Mouse (Mus musculus) frontal cortex, postnatal 14 days (tissue): ENCODE results near the gene Rere.
"Not testable (repeated sequence)": the region's sequence is repeated elsewhere in the genome, so short reads cannot be mapped to it uniquely, and the experiment has no call there.

Source experiments
- DNase-seq, 2 experiments: peaks; one replicate each; pipeline ENCODE4 v3.0.0; 2022; ENCODE audit warnings: low spot score in 2 of 2

Rere gene

DNA sequence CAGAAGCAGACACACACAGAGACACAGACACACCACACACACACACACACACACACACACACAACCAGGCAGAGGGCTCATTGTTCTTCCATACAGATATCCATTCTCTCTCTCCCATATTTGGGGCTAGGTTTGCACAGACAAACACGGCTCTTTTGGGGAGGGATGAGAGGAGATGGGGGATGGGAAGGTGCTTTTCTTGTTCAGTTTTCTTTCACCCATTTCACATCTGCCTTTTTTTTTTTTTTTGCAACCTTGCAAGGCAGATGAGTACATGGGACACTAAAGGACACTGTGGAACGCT, 1.8 kb downstream of the Rere start:
- DNase-seq = no peak

DNA sequence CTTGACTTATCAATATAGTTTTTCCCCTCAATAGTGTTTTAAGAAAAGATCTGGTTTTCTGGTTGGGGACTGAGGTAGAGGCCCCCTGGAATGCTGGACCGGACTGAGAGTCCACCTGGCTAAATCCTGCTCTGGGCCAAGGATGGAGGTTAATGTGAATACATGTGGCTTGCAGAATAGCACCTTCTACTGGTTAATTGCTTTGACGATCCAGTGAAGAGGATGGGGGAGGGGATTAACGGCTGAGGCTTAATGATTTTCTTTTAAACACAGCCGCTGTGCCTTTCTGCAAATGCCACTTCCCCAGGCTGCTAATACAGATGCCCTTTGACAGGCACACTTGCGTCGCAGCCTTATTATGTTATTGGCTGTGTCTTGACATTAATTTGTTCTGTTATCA, 2.5 kb downstream of the Rere start:
- no peak for DNase-seq

DNA sequence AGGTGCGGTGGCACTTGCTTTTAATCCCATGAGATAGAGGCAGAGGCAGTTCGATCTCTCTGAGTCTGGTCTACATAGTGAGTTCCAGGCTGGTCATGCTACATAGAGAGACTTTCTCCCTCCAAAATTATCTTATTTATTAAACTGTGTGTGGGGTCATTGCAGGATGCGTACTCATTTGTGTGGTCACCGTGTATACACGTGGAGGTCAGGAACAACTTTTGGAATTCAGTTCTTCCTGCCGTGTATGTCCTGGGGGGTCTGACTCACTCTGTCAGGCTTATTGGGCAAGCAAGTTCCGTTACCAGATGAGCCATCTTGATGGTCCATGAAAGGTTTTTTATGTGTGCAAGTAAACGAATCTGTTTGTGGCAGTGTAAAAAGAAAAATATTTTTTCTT, 5.5 kb downstream of the Rere start:
- no peak for DNase-seq

DNA sequence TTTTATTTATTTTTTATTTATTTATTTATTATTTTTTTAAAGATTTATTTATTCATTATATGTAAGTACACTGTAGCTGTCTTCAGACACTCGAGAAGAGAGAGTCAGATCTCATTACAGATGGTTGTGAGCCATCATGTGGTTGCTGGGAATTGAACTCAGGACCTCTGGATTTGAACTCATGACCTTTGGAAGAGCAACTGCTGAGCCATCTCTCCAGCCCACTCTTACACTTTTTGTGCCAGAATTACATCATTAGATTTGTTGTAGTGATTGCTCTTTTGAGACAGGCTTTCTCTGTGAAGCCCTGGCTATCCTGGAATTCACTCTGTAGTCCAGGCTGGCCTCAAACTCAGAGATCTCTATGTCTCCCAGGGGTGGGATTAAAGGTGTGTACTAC, 6.0 kb downstream of the Rere start:
- DNase-seq = not testable (repeated sequence)

DNA sequence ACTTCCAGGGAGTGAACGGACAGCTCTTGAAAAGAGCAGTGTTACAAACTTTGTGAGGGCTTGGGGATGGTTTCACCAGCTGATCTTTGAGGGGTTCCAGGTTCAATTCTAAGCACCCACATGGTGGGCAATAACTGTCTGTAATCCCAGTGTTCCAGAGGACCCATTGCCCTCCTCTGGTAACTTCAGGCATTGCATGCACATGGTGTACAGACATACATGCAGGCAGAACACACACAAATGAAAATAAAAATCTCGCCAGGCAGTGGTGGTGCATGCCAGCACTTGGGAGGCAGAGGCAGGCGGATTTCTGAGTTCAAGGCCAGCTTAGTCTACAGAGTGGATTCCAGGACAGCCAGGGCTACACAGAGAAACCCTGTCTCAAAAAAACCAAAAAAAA, 10.5 kb downstream of the Rere start:
- DNase-seq = no peak

DNA sequence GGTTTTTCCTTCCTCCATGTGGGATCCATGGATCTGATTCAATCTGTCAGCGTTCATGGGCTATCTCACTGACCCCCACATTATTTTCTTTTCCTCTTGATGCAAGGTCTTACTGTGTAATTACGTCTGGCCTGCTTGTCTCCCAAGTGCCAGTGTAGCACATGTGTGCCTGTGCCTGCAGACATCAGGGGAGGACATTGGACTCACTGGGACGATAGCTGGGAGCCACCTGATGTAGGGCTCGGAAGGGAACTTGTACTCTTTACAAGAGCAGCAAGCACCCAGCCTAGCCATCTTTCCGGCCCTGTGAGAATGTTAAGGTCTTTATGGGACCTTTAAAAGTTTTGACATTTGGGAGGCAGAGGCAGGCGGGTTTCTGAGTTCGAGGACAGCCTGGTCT, 13.4 kb downstream of the Rere start:
- no peak for DNase-seq

DNA sequence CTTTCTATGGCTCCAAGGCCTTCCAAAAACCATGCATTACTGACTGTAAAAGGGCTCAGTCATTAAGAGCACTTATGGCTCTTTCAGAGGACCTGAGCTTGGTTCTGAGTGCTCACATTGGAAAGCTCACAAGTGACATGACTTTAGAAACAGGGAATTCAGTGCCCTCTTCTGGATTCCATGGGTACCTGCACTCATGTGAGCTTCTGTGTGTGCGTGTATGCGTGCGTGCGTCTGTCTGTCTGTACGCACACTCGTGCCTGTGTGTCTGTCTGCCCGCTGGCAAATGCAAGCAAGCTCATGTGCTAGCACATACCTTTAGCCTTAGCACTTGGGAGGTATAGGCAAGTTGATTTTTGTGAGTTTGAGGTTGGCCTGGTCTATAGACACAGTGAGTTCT, 14.5 kb downstream of the Rere start:
- DNase-seq = no peak

DNA sequence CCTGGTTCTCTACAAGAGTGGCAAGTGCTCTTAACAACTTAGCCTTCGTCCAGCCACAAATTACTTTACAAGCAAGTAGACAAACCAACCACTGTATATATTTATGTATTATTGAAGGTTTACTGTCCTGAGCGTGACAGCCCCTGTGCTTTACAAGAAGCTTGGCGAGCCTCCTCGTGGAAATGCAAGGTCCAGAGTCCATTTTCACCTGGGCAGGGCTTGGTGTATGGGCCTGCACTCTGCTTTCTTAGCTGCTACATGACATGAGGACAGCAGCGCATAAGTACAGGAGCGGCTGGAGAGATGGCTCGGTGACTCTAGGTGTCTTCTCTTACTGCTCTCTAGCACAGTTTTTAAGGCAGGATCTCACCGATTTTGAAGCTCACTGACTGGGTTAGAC, 21.3 kb downstream of the Rere start:
- no peak for DNase-seq

DNA sequence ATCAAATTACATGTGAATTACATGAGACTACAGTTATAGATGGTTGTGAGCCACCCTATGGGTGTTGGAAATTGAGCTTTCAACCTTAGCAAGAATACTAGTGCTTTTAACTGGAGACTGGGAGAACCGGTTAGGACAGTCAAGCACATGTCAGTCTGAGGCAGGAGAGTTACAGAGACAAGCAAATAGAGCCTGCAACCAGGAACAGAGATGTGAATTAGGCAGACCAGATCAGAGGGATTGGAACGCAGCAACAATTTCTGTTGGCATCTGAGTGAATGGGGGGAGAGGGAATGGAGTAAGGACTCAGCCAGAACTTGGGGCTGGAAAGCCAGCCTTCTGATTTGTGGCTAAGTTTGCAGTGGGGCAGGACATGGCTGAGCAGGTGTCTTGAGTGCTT, 25.3 kb downstream of the Rere start:
- DNase-seq = no peak

DNA sequence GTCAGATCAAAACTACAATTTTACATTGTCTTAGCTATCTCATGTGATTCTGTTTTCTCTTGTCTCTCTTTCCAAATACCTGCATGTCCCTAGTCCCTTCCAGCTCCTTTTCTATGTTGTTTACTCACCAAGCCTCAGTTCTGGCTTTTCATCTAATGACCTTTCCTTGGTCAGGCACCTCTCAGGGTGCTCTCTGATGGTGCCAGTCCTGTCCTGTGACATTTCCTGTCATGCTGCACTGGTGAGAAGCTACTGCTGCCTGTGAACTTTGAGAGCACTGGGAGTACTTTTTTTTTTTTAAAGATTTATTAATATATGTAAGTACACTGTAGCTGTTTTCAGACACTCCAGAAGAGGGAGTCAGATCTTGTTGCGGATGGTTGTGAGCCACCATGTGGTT, 25.8 kb downstream of the Rere start:
- no peak for DNase-seq

DNA sequence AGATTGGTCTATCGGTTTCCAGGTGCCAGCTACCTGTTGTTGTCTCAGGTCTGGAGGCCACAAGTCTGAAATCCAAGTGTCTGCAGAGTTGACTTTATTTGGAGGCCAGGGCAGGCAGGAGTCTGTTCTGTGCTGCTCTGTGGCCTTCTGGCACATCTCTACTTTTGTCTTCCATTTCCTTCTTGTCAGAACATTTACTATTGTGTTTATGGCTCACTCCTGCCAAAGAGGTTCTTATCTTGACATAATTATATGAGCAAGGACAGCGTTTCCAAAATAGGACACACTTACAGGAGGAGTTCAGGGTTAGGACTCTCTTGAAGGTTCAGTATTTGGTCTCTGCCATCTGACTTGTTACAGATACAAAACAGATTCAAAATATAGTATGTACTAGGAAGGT, 30.0 kb downstream of the Rere start:
- DNase-seq = no peak

DNA sequence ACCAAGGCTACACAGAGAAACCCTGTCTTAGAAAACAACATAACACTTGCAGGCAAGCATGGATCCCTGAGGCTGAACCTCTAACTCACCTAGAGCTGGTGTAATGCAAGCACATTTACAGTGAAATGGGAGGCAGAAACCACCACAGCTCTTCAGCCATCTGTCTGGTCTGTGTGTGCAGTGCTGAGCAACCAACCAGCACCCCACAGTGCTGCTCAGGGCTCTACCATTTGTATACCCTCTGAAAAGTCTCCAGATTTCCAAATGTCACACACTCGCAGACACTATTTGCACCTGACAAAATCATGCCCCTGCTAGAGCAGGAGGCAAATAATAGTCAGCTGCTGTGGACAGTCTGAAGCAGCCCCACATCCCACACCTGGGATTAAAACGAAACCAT, 31.2 kb downstream of the Rere start:
- no peak for DNase-seq

DNA sequence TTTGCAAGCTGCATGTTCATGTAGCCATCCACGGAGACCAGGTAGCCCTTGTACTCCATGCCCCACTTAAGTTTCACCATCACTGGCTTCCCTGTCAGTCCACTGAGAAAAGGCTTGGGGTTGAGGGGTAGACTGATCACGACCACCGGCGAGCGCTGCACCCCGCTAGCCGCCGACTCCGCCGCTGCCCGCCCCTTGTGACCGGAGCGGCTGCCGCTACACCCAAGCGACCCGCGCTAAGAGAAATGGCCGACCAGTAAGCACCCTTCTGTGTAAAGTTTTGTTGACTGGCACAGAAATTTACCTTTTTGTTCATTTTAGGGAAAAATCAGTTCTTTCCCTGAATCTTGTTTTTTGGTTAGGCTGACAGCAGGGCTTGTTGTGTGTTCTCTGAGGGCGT, 33.9 kb downstream of the Rere start:
- no peak for DNase-seq

DNA sequence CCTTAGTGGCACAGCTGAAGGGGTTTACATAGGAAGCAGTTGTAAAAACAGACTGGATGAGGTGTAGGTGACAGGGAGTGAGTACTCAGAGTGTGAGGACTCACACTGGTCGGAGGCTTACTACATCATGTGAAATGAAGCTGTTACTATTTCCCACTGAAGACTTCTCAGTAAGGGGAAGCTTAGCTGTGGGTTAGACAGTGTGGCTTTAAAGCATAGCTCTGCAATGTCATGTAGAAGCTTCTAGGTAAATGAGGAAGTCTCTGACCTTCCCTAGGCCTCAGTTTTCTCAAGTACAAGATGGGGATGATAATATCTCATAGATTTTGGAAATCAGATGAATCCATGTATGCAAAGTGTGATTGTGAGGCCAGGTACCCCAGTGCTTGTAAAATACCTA, 35.1 kb downstream of the Rere start:
- DNase-seq = no peak

DNA sequence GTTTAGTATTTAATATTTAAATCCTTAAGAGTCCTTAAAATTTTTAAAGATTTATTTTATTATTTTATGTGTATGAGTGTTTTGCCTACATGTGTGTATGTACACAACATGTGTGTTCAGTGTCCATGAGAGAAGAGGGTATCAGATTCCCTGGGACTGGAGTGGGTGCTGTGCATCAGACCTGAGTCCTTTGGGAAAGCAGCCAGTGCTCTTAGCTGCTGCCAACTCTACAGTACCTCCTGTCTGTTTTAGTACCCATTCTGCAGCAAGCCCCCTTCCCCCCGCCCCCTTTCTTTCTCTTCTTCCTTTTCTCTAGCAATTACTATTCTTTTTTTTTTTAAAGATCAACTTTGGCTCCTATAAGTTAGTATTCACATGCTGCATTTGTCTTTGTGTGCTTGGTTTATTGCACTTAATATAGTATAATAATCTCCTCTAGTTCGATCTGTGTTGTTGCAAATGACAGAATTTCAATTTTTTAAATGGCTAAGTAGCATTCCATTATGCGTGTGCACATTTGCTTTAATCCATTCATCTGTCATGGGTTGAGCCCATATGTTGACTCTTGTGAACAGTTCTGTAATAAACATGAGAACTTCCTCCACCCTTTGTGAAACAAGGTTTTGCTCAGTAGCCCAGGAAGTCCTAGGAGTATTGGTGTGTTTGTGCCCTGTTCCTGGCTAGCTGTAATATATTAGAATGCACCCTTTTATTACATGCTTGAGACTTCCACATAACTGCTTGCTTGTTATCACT, 43.8 kb downstream of the Rere start:
- DNase-seq = no peak

DNA sequence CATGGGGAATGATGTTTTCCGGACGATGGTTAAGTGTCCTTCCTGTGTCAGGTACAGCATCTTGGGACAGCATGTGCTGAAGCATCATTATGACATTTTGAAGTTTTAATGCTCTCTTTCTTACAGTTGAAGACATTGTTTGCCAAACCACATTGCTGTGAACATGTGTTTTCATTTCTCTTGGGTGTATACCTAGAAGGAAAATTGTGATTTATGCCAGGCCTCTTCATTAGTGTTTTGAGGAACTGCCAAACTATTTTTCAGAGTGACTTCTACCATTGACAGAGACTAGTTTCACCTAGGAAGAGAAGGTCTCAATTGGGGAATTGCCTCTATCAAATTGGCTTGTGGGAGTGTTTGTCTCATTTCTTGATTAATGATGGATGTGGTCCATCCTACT, 44.6 kb downstream of the Rere start:
- DNase-seq = no peak

DNA sequence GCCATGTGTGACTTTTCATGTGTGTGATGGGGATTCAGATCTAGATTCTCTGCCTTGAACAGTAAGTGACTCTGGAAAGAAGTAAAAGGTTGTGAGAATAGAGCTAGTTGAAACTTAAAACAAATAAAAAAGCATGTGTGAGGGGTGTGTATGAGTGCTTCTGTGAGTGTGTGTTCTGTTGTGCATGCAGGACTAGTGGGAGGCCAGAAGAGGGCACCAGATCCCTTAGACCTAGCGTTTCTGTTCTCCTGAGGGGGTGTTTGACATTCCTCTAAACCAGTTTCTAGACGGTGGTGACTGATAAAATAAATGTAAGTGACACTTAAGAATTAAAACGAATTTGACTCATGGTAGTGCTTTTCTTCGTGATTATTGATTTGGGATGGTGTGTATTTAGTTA, 46.0 kb downstream of the Rere start:
- no peak for DNase-seq

DNA sequence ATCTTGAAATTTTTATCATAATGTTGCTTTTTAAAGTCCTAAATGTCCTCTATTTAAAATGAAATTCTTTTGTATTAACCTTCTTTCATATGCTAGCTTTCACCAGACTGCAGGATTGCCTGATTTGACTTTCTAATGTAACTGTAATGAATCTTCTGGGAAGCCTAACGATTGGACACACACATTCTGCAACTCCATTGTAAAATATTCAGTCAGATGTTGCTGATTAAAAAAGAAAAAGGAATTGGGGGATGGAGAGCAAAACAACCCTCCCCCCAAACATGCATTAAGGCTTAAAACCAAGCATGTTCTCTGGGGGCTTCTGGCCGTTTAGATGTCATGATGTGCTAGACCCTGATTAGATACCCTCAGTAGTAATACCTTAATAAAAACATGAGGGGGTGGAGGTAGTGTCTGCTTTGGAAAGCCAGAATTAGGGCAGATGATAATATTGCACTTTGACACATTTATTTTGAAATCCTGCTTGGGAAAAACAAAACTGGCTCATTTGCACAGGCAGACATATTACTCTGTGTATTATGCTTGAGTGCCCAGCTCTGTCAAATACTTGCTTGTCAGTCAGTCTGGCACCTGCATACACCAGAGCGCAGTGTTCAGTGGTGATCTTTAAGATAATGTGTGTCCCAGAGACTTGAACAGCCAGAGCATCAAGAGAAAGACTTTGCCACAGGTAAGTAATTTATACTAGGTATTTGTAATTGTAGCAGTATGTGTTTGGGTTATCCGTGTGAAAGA, 52.7 kb downstream of the Rere start:
- DNase-seq = no peak

DNA sequence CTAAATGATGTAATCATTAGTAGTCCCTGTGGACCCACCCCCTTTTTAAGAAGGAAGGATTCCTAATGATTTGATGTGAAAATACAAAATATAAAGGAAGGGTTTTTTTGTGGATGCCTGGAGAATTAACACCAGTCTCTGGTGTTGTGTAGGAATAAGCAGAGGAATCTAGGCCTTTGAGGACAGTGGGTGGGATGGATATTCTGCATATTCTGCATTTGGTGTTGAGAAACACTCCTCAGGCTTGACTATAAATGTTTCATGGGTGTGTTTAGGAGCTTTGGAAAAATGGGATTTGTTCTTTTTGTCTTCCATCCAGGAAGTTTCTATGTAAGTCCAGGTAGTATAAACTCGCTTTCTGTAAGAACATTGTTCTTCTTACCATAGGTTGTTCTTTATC, 55.8 kb downstream of the Rere start:
- no peak for DNase-seq

DNA sequence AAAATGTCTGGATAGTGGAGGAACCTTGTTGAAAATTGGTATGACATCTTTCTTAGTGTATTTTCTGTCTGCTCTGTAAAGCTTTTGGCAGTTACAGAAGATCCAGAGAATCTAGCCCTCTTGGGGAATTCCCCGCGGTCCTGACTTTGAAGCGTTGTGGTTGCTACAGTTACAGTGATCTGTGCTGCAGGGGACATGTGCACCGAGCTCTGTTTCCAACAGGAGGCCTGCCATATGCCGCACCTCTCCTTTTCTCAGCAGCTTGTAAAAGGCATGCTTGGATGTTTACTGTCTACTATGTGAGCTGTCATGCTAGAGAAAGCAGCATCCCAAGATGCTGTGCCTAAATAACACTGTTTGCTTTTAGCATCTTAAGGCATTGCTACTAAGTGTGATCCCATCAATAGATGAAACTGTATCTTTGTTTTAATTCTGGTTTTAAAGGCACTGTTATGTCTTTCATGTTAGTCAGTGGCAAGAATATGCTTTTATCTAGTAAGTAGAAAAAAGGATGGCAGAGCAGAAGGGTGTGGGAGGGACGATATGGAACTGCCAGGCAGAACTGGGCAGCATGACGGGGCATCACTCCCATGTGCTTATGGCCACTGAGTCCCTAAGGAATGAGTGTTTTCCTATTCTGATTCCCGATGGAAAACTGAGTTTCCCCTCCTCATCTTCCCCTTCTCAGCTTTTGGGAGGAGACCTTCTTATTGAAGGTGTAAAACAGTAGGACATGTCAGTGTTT, 57.6 kb downstream of the Rere start:
- DNase-seq = peak; percentile 32 to 33

DNA sequence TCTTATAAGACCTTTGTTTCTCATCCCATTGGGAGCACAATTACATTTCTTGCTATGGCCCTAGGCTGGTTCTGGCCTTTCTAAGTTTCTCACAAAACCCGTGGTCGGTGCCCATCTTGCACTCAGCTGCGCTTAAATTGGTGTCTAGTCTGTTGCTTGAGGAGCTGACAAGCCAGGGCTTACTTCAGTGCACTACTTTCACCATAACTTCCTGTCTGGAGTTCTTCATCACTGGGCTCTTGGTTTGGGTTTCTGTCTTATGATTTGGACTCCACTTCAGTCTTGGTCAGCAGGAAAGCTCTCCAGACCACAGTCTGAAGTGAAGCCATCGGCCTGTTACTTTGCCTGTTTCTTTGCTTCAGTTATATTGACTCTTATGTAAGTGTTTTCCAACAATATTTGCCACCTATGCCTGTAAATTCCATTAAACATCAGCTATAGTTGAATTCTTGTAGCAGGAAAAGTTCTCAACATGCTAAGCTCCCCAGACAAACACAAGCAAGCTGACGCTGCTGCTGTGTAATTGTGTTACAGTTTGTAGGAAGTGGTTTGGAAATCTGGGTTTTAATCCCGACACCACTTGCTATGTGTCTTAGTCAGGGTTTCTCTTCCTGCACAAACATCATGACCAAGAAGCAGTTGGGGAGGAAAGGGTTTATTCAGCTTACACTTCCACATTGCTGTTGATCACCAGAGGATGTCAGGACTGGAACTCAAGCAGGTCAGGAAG, 59.5 kb downstream of the Rere start:
- no peak for DNase-seq

DNA sequence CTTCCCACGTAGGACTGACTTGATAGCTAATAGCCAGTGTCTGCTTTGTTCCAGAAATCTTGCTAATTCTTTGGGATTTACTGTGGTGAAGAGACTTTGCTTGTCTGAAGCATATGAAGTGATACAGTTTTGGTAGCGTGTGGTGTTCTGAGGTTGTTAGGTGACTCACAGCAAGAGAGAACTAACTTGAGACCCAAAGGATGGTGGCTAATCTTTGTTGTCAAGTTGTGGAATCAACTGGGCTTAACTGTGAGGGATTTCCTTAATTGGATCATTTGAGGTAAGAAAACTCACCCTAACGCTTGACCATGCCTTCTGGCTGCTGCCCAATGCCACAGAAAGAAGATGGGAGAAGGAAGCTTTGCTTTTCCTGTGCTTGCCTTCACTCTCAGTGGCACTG, 63.1 kb downstream of the Rere start:
- DNase-seq = no peak
